Mouse (Mus musculus) c-Kit-positive CD71-positive TER-119-negative erythroid progenitor cells, embryonic 14.5 days (primary cell): ENCODE data around the gene Zfp618.

Experiments
- DNase-seq: peaks from one replicate; pipeline ENCODE4 v3.0.0-alpha.2; 2013; ENCODE audit warnings: low read depth

Zfp618 gene

DNA sequence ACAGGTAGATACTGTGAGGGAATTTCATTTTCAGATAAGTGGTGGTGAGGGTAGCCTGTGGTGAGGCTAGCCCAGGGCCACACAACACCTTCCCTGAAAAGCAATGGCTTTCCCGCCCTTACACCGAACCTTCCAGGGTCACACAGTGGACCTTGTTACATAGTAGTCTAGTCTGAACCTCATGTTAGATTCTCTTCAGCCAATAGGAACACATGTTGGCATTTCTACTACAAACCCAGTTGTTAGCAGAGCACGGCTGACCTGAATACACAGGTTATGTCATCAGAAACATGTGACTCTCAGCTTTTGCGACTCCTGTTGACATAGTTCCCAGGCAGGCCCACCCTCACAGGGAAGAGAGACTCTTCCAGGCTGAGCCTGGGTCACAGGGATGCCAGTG, 33.9 kb downstream of the Zfp618 start:
- no peak for DNase-seq

DNA sequence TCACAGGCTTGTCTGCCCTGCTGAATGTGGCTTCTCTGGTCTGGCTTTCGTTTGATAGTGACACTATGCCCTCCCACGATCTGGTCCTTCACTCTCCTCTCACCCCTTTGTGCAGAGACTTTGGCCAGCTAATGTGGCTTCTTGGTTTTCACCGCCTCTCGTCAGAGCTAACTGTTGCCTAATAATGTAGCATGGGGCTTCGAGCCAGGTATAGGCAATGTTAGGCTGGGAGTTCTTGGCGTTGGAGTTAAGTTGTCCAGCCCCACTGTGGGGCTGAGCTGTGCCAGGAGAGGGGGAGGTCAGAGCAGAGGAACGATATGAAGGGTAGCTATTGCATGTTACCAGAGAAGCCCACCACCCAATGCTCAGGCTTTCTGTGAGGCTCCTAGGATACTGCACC, 34.5 kb downstream of the Zfp618 start:
- DNase-seq: no peak

DNA sequence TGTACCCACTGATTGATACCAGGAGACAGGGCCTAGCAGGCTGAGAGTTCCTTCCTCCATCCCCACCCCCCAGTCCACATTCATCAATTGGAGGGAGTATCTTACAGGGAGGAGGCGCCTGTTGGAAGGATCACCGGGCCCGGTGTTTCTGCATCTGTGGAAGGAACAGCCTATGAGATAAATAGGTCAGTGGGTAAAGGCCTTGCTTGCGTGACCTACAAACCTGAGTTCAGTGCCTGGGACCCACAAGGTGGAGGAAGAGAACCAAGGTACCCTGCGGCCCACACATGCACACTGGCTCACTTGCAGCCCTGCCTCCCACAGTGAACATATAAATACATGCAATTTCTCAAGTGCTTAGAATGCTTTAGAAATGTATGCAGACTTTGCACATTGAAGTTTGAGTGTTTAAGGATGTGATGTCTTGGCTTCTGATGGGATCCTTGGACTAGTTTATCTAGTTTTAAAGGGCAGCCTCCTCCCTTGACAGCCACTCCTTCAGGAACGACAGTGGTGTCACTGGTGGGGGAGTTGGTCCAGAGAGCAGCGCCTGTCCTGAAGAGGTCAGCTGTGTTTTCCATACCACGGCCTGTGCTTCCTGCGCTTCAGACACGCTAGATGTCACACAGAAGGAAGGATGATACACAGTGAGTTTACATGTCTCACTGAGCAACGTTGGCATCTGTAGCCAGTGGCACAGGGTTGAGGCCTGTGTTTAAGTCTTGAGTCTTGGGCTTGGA, 35.1 kb downstream of the Zfp618 start:
- DNase-seq: no peak

GRCm38 (mm10) chr4:63002386-63002785, 37.0 kb downstream of the Zfp618 start:
- no peak for DNase-seq

DNA sequence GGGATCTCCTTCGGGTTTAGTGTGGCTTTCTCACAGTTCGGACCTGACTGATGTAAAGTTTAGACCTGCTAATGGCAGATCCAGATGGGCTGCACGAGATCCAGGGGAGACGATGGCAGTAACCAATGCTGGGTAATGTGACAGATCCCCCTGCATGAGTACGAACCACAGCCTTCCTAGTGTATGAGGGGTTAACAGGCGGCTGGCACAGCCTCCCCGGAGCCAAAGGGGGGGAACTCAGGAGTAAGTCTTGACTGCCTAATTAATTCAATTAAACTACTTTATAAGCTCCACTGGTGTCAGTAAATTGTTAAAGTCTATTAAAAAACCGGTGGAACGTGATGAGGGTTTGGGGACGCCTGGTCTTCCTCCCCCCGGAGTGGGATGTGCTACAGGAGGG, 39.1 kb downstream of the Zfp618 start:
- no peak for DNase-seq

GRCm38 (mm10) chr4:63005446-63006185, 40.2 kb downstream of the Zfp618 start:
- DNase-seq: no peak

- DNase-seq: no peak
Observed at GRCm38 (mm10) chr4:63006198-63007155, 41.1 kb downstream of the Zfp618 start.

GRCm38 (mm10) chr4:63008206-63008605, 42.8 kb downstream of the Zfp618 start:
- no peak for DNase-seq

DNA sequence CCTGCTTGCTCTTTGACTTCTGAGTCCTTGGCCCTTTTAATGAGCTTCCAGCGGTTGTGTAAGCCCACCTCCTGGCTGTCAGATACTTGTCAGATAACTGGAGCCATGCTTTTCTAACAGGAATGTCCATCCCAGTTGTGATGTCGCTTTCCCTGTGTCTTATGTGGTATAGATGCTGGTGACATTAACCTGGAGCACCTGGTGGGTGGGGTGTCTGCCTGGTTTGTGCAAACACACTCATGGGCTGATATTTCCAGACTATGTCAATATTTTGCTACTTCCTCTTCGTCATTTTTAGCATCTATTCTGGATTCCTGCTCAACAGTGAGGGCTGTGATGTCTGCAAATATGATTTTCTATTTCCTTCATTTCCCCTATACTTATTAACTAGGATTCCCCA, 43.4 kb downstream of the Zfp618 start:
- no peak for DNase-seq

DNA sequence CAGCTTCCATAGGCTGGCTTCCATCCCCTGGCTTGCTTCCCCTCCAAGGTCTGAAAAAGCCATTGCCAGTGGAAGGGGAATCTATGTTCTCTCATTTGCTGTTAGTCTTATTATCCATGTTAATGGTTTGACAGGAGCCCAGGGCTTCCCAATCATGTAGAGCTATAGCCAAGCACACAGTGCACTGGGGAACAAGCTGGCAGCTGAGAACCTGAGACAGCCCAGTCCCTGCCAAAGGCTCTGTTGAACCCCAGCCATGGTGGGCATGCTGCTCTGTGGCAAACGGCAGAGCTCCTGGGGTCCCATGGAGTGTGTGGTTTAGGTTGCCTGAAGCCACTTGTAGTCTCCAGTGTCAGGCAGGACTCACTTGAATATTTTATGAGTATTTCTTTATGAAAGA, 44.4 kb downstream of the Zfp618 start:
- DNase-seq: no peak

- no peak for DNase-seq
Observed at GRCm38 (mm10) chr4:63010226-63010625, 44.9 kb downstream of the Zfp618 start.

DNA sequence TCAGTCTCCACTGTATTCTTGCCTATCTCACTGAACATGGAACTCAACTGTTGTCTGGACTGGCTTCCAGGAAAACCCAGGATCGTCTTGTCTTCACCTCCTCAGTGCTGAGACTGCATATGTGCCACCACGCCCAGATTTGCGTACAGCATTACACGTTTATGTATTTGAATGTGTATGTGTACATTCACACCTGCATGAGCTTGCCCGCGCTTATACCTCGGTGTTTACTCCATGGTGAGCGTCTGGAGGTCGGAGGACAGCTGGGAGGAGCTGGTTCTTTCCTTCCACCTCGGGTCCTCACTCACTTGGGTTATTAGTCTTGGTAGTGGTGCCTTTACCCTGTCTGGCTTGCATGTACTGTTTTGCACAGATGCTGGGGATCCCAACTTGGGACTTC, 53.2 kb downstream of the Zfp618 start:
- no peak for DNase-seq

DNA sequence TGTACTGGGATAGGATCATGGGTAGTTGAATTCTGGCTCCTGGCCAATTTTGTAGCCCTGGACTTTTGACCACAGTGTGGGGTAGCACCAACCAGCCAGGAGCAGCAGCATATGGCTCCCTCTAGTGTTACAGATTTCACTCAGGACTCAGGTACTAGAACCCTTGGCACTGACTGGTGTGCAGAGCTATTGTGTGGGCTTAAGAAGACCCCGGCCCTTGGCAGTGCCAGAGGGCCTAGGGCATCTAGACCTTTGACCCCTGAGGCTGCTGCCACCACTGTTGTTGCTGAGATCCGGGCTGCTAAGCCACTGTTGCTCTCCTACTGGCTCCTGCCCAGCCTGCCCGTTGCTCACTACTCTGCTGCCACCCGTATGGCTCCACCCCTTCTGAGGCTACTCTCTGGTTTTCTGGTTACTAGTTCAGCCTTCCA, 54.1 kb downstream of the Zfp618 start:
- no peak for DNase-seq

- no peak for DNase-seq
Observed at GRCm38 (mm10) chr4:63021034-63021700, 55.8 kb downstream of the Zfp618 start.

- DNase-seq: no peak
Observed at GRCm38 (mm10) chr4:63023465-63023864, 58.1 kb downstream of the Zfp618 start.

DNA sequence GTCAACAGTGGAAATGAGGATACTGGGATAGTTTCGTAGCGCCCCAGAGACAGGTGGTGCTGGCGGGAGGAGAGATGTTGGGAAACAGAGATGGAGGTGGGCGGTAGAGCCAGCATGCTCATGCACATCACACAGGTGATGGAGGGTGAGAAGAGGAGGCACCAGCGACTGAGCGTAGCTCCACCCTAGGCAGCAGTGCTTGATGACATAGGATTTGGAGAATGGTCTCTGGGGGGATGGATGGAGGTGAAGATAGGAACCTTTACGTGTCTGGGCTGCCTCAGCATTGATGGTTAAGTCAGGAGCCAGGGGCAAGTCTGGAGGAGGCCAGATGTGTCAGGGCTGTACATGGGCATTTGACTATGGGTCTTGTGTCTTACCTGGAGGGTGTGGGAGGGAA, 58.7 kb downstream of the Zfp618 start:
- no peak for DNase-seq

GRCm38 (mm10) chr4:63024734-63025256, 59.4 kb downstream of the Zfp618 start:
- no peak for DNase-seq

- no peak for DNase-seq
Observed at GRCm38 (mm10) chr4:63025306-63025705, 59.9 kb downstream of the Zfp618 start.

DNA sequence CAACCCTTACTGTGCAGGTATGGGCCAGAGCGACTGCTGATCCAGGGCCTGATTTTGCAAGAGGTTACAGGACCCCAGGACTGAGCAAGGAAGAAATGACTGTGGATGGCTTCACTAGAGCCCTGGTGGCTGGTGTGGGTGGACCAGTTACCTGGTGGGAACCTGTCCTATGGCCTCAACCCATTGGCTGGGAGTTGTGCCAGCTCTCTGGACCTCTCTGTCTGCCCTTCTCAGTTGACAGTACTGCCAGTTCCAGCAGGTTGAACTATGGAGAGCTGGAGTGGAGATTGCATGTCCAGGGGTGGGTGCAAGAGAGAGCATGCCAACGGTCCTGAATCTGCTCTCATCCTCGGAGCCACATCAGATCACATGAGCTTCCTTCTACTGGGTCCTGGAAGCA, 60.9 kb downstream of the Zfp618 start:
- DNase-seq: no peak

DNA sequence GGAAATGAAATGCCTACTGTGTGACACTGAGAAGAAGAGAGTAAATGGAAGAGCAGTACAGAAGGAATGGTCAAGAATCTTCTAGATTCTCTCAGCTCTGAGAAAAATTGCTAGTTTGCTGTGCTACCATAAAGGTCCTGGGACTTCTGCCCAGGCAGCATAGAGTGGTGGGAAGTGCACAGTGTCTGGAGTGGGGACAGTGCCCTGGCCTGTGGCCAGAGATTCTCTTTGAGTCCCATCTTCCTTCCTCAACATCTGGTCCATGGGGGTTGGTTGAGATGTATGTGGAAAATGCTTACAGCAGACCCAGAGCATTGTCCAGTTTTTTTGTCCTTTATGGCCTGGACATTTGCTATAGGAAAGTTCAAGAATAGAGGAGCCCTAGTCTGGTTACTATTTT, 62.1 kb downstream of the Zfp618 start:
- DNase-seq: no peak

DNA sequence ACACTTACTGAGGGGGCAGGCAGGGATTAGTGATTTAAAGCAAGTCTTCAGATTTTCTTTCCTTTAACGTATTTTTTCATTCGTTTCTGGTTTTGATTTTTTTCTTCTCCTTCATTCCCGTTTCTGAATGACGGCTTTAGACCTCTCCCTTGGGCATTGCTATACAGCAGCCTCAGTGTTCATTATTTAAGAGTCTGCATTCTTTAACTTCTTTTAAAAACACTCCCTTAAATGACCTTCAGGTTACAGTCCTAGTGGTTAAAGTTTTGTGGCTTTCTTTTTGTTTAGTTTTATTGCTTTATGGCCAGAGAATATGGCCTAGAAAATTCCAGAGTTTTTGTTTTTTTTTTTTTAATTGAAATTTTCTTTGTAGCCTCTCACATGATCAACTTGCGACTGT, 64.8 kb downstream of the Zfp618 start:
- no peak for DNase-seq

DNA sequence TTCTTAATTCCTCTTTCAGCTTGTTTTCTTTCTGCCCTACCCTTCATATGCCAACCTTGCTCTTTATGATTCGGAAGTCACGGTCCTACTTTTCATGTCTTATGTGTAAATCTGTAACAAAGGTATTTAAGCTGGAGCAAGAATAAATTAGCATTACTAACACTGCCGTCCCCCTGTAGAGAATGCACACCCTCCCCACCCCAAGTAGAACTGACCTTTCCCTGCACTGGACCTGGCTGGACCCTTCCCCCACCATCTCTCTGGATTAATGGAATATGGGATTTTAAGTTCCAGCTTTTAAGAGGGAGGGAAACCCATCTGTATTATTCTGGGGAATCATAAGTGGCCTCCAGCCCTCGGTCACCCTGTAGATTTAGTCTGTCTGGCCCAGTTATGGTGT, 65.9 kb downstream of the Zfp618 start:
- no peak for DNase-seq
